Mouse (Mus musculus): ENCODE measurements around the gene Il12rb1. TPM values are rescaled to one million over a fixed set of nuclear protein-coding genes. Genes with fewer than 3 reads are reported as not detected.

Gene Il12rb1
- polyA plus RNA-seq, 1 experiment from 2014 or later: 0.18 TPM

- ATAC-seq: peak; percentile 61
- 2% methylated on average over 58 of the region's 58 CpGs for WGBS (ENCODE audit: insufficient replicate concordance)
- H3K9ac ChIP-seq: peak overlapping the region; percentile 85
- no peaks in the 10 kb centered on the region for H3K9me3 ChIP-seq (replicated peaks)
- H3K36me3 ChIP-seq: peaks cover 28% of the 10 kb centered on the region
- peak overlapping the region; percentile 93 for H3K4me2 ChIP-seq
- H3K4me3 ChIP-seq: peak overlapping the region; percentile 75
- peak overlapping the region; percentile 78 for H3K27ac ChIP-seq
- H3K27me3 ChIP-seq (replicated peaks): peaks cover 31% of the 10 kb centered on the region
- H3K4me1 ChIP-seq: peaks cover 76% of the 10 kb centered on the region
Observed at GRCm38 (mm10) chr8:70791975-70792691, 16.1 kb upstream of the Il12rb1 start.

- H3K9ac ChIP-seq: no peak overlapping the region; the same call in 1 of the 2 replicates
- H3K4me2 ChIP-seq: peak overlapping the region; percentile 93
- H3K4me1 ChIP-seq: peaks cover 76% of the 10 kb centered on the region
- H3K36me3 ChIP-seq: peaks cover 23% of the 10 kb centered on the region
- ATAC-seq: peak; percentile 2
- no peaks in the 10 kb centered on the region for H3K9me3 ChIP-seq (replicated peaks)
- peak overlapping the region; percentile 78; the same call in 1 of the 2 replicates for H3K27ac ChIP-seq
- H3K4me3 ChIP-seq: peak overlapping the region; percentile 75
- WGBS (ENCODE audit: insufficient replicate concordance): 0% methylated on average over 20 of the region's 20 CpGs
- H3K27me3 ChIP-seq (replicated peaks): peaks cover 35% of the 10 kb centered on the region
Observed at GRCm38 (mm10) chr8:70792700-70793099, 15.5 kb upstream of the Il12rb1 start.

- no peak overlapping the region for H3K4me2 ChIP-seq
- no peak for ATAC-seq
- no peak overlapping the region for H3K4me3 ChIP-seq
- no peaks in the 10 kb centered on the region for H3K9me3 ChIP-seq (replicated peaks)
- no peak overlapping the region for H3K27ac ChIP-seq
- H3K27me3 ChIP-seq (replicated peaks): peaks cover 50% of the 10 kb centered on the region
- peaks cover 7% of the 10 kb centered on the region for H3K36me3 ChIP-seq
- H3K9ac ChIP-seq: no peak overlapping the region
- WGBS (ENCODE audit: insufficient replicate concordance): 65% methylated on average over 2 of the region's 2 CpGs
- peaks cover 70% of the 10 kb centered on the region for H3K4me1 ChIP-seq
Observed at GRCm38 (mm10) chr8:70794215-70794614, 14.0 kb upstream of the Il12rb1 start.

- Histone ChIP-seq H3K4me1 (peaks cover 58% of the 10 kb centered on the region), H3K9me3 (replicated peaks) (no peaks in the 10 kb centered on the region), H3K27ac (no peak overlapping the region), H3K36me3 (no peaks in the 10 kb centered on the region), H3K4me2 (no peak overlapping the region), H3K4me3 (no peak overlapping the region), H3K27me3 (replicated peaks) (peaks cover 62% of the 10 kb centered on the region), H3K9ac (no peak overlapping the region)
- 67% methylated on average over 2 of the region's 2 CpGs for WGBS (ENCODE audit: insufficient replicate concordance)
- ATAC-seq: no peak
Observed at GRCm38 (mm10) chr8:70795370-70795769, 12.9 kb upstream of the Il12rb1 start.

- Histone ChIP-seq H3K27me3 (replicated peaks) (peaks cover 73% of the 10 kb centered on the region), H3K4me3 (peak overlapping the region; percentile 62), H3K9ac (peak overlapping the region; percentile 76), H3K9me3 (replicated peaks) (no peaks in the 10 kb centered on the region), H3K36me3 (no peaks in the 10 kb centered on the region), H3K4me1 (peaks cover 57% of the 10 kb centered on the region), H3K4me2 (peak overlapping the region; percentile 95), H3K27ac (peak overlapping the region; percentile 38)
- WGBS (ENCODE audit: insufficient replicate concordance): 4% methylated on average over 54 of the region's 54 CpGs
- no peak for ATAC-seq
Observed at GRCm38 (mm10) chr8:70796403-70797080, 11.7 kb upstream of the Il12rb1 start.

- Histone ChIP-seq H3K27ac (peak overlapping the region; percentile 38), H3K4me2 (peak overlapping the region; percentile 95), H3K9me3 (replicated peaks) (no peaks in the 10 kb centered on the region), H3K36me3 (no peaks in the 10 kb centered on the region), H3K9ac (peak overlapping the region; percentile 76), H3K4me3 (peak overlapping the region; percentile 62), H3K27me3 (replicated peaks) (peaks cover 82% of the 10 kb centered on the region), H3K4me1 (peaks cover 57% of the 10 kb centered on the region)
- peak; percentile 84 for ATAC-seq
- 1% methylated on average over 53 of the region's 57 CpGs for WGBS (ENCODE audit: insufficient replicate concordance)
Observed at GRCm38 (mm10) chr8:70797081-70798070, 10.9 kb upstream of the Il12rb1 start.

- Histone ChIP-seq H3K4me1 (peaks cover 57% of the 10 kb centered on the region), H3K9me3 (replicated peaks) (no peaks in the 10 kb centered on the region), H3K27ac (no peak overlapping the region), H3K4me2 (peak overlapping the region; percentile 95), H3K9ac (peak overlapping the region; percentile 76; the same call in 1 of the 2 replicates), H3K36me3 (no peaks in the 10 kb centered on the region), H3K4me3 (peak overlapping the region; percentile 62), H3K27me3 (replicated peaks) (peaks cover 89% of the 10 kb centered on the region)
- 14% methylated on average over 15 of the region's 15 CpGs for WGBS (ENCODE audit: insufficient replicate concordance)
- no peak for ATAC-seq
Observed at GRCm38 (mm10) chr8:70798281-70798680, 10.0 kb upstream of the Il12rb1 start.

- peaks cover 75% of the 10 kb centered on the region for H3K4me1 ChIP-seq
- no peak overlapping the region for H3K4me3 ChIP-seq
- no peak for ATAC-seq
- H3K27ac ChIP-seq: no peak overlapping the region
- peaks cover 76% of the 10 kb centered on the region for H3K27me3 ChIP-seq (replicated peaks)
- H3K4me2 ChIP-seq: no peak overlapping the region
- H3K9me3 ChIP-seq (replicated peaks): no peaks in the 10 kb centered on the region
- H3K9ac ChIP-seq: no peak overlapping the region
- 57% methylated on average over 10 of the region's 10 CpGs for WGBS (ENCODE audit: insufficient replicate concordance)
- H3K36me3 ChIP-seq: no peaks in the 10 kb centered on the region
Observed at GRCm38 (mm10) chr8:70800648-70801047, 7.6 kb upstream of the Il12rb1 start.

GRCm38 (mm10) chr8:70801156-70801555 is 7.1 kb upstream of the Il12rb1 start:
- Histone ChIP-seq H3K36me3 (no peaks in the 10 kb centered on the region), H3K4me2 (no peak overlapping the region), H3K27ac (no peak overlapping the region), H3K9ac (no peak overlapping the region), H3K9me3 (replicated peaks) (no peaks in the 10 kb centered on the region), H3K4me3 (no peak overlapping the region), H3K27me3 (replicated peaks) (peaks cover 72% of the 10 kb centered on the region), H3K4me1 (peaks cover 79% of the 10 kb centered on the region)
- 28% methylated on average over 15 of the region's 15 CpGs for WGBS (ENCODE audit: insufficient replicate concordance)
- no peak for ATAC-seq

- 48% methylated on average over 1 of the region's 1 CpGs for WGBS (ENCODE audit: insufficient replicate concordance)
- H3K27me3 ChIP-seq (replicated peaks): peaks cover 73% of the 10 kb centered on the region
- H3K27ac ChIP-seq: no peak overlapping the region
- peaks cover 79% of the 10 kb centered on the region for H3K4me1 ChIP-seq
- H3K9ac ChIP-seq: no peak overlapping the region
- no peak overlapping the region for H3K4me3 ChIP-seq
- ATAC-seq: no peak
- no peak overlapping the region for H3K4me2 ChIP-seq
- H3K36me3 ChIP-seq: no peaks in the 10 kb centered on the region
- no peaks in the 10 kb centered on the region for H3K9me3 ChIP-seq (replicated peaks)
Observed at GRCm38 (mm10) chr8:70801830-70802229, 6.4 kb upstream of the Il12rb1 start.

- Histone ChIP-seq H3K4me2 (peak overlapping the region; percentile 99), H3K9ac (peak overlapping the region; percentile 75), H3K9me3 (replicated peaks) (no peaks in the 10 kb centered on the region), H3K27me3 (replicated peaks) (peaks cover 70% of the 10 kb centered on the region), H3K4me3 (peak overlapping the region; percentile 68), H3K4me1 (peaks cover 79% of the 10 kb centered on the region), H3K27ac (peak overlapping the region; percentile 78; the same call in 1 of the 2 replicates), H3K36me3 (no peaks in the 10 kb centered on the region)
- WGBS (ENCODE audit: insufficient replicate concordance): 67% methylated on average over 11 of the region's 11 CpGs
- no peak for ATAC-seq
Observed at GRCm38 (mm10) chr8:70802786-70803510, 5.3 kb upstream of the Il12rb1 start.
